ENCODE assay signal across 24 mouse cellular contexts in genomic region chr4:32682471-32682870, GRCm38 (mm10). TPM values are rescaled to one million over a fixed set of nuclear protein-coding genes. Genes with fewer than 3 reads are reported as not detected.
A peak's percentile ranks its signal among the peaks of the same experiment; 100 is the strongest.
DNase-seq lines count a peak whose midpoint lies in the region; ATAC-seq and TF ChIP-seq lines count a peak whose summit lies in the region.
"Had no signal": no experiment of that assay in that cellular context is flagged by ENCODE, and none has a peak within 500 bp of the region (broad histone marks: within the 10 kb centered on the region; RNA-seq: fewer than 3 reads in every experiment).

No protein-coding gene starts in this region.

- peak; percentile 9 to 13 for DNase-seq in cerebellum, postnatal 10 days
- no peak for DNase-seq in cerebellum, postnatal 4 days (ENCODE audit: low spot score in 2 of 2)
- DNase-seq in kidney, adult 8-10 months: peak; percentile 8 to 15
- no peak for DNase-seq in kidney, postnatal 10 days
- peak; percentile 63 for DNase-seq in lung, embryonic 14.5 days
- no peak for DNase-seq in lung, postnatal 14 days
- DNase-seq in 3T3-L1 (ENCODE audit: low read depth, low spot score): peak; percentile 4
- no peak for DNase-seq in left cerebral cortex, adult 8-10 months (ENCODE audit: low spot score in 2 of 2)
- DNase-seq: adrenal gland, postnatal 36 days; cerebellum, adult 18-20 months; cerebellum, postnatal 36 days; forebrain, postnatal 0 days; gastrocnemius, postnatal 14 days; heart, adult 11 months; heart, postnatal 14 days; lung, postnatal 36 days; thymus, adult 18-20 months; thymus, postnatal 36 days had no signal

- ATAC-seq in lung, embryonic 14.5 days (ENCODE audit: insufficient read depth): peak; percentile 65; the same call in 1 of the 2 replicates
- ATAC-seq: CD4-positive, CD25-positive, alpha-beta regulatory T cell, adult 4 months; forebrain, postnatal 0 days had no signal

- TF ChIP-seq CTCF in lung, embryonic 14.5 days (IDR thresholded peaks at IDR 0.05; ENCODE audit: low read depth): no peak

- H3K36me3 ChIP-seq in lung, embryonic 14.5 days (ENCODE audit: insufficient read depth): peaks cover 75% of the 10 kb centered on the region

- H3K4me2 ChIP-seq in lung, embryonic 14.5 days: 0 out of 2 replicates have a peak overlapping the region, but pooled peaks have one; percentile 4
- H3K4me2 ChIP-seq: heart, embryonic 12.5 days; limb, embryonic 15.5 days; neural tube, embryonic 15.5 days had no signal

- 33% methylated on average over 4 of the region's 4 CpGs for WGBS in lung, embryonic 14.5 days

- no peak overlapping the region for H3K9ac ChIP-seq in lung, embryonic 14.5 days
- H3K9ac ChIP-seq: forebrain, postnatal 0 days; heart, embryonic 12.5 days; limb, embryonic 15.5 days; liver, embryonic 14.5 days; neural tube, embryonic 15.5 days had no signal

- no peak overlapping the region for H3K4me3 ChIP-seq in lung, embryonic 14.5 days (ENCODE audit: low read depth, low read length)
- H3K4me3 ChIP-seq: heart, embryonic 12.5 days; limb, embryonic 15.5 days; neural tube, embryonic 15.5 days had no signal

- no peaks in the 10 kb centered on the region for H3K27me3 ChIP-seq in lung, embryonic 14.5 days (ENCODE audit: insufficient read depth, low read length)
- H3K27me3 ChIP-seq: heart, embryonic 12.5 days; limb, embryonic 15.5 days; neural tube, embryonic 15.5 days had no signal

- no peaks in the 10 kb centered on the region for H3K4me1 ChIP-seq in lung, embryonic 14.5 days (ENCODE audit: insufficient read depth)
- H3K4me1 ChIP-seq: neural tube, embryonic 15.5 days had no signal

- H3K9me3 ChIP-seq in lung, embryonic 14.5 days (ENCODE audit: low read depth, low read length): no peaks in the 10 kb centered on the region
- H3K9me3 ChIP-seq: heart, embryonic 12.5 days; limb, embryonic 15.5 days; neural tube, embryonic 15.5 days had no signal

- H3K27ac ChIP-seq in lung, embryonic 14.5 days (ENCODE audit: low read depth): no peak overlapping the region
- H3K27ac ChIP-seq: kidney, postnatal 0 days; limb, embryonic 15.5 days; liver, embryonic 14.5 days; neural tube, embryonic 15.5 days had no signal

RNA-seq across cellular contexts. Expression of gene Mdn1, which starts 25.6 kb away (rescaled TPM):
- polyA plus RNA-seq in lung, embryonic 14.5 days (2014; fragmentation: Nextera tagmentation; extraction: Ambion mirVana): 19.5 and 25.1 TPM in 2 replicates
- total RNA-seq in left cerebral cortex, adult 8-10 months (2022): 10 to 100 TPM; 24.0 to 32.3 (median 28.6) TPM

Comparison
In these comparisons a context has a peak if more than half of its experiments do, and no peak if none do; other contexts are left out.
1. DNase-seq: peak in cerebellum, postnatal 10 days (2 of 2), kidney, adult 8-10 months (2 of 2), lung, embryonic 14.5 days (single experiment) and 3T3-L1 (single experiment); none in cerebellum, postnatal 4 days (0 of 2), kidney, postnatal 10 days (single experiment), lung, postnatal 14 days (single experiment) and left cerebral cortex, adult 8-10 months (0 of 2).